Mouse (Mus musculus) stomach, embryonic 14.5 days (tissue): ENCODE measurements around the gene Mllt10. TPM values are rescaled to one million over a fixed set of nuclear protein-coding genes. Genes with fewer than 3 reads are reported as not detected.
A peak's percentile ranks its signal among the peaks of the same experiment; 100 is the strongest.

Experiments
- ATAC-seq: fragments of 200-750 bp; cut with Nextera tagmentation; 2 replicates; pipeline ENCODE4 v1.8.0; 2017; ENCODE audit warnings: low read depth, moderate TSS enrichment; ENCODE audit not compliant: insufficient number of reproducible peaks, insufficient read depth, low FRiP score
- H3K27ac ChIP-seq: fragments of 300-500 bp; sonication (generic); 2 replicates; pipeline ENCODE4 v1.5.1; 2014; ENCODE audit warnings: mild to moderate bottlenecking, low read length, moderate library complexity, mixed read lengths
- H3K27me3 ChIP-seq: fragments of 300-500 bp; sonication (generic); 2 replicates; pipeline ENCODE4 v1.6.1; 2014; ENCODE audit warnings: low read length, control low read depth, mixed read lengths; ENCODE audit not compliant: control insufficient read depth, insufficient read depth
- H3K36me3 ChIP-seq: fragments of 300-500 bp; sonication (generic); 2 replicates; pipeline ENCODE4 v1.6.1; 2014; ENCODE audit warnings: mild to moderate bottlenecking, control low read depth, low read length, moderate library complexity, mixed read lengths; ENCODE audit not compliant: control insufficient read depth, insufficient read depth
- H3K4me1 ChIP-seq: fragments of 300-500 bp; sonication (generic); 2 replicates; pipeline ENCODE4 v1.6.1; 2014; ENCODE audit warnings: low read length, control low read depth, mixed read lengths; ENCODE audit not compliant: control insufficient read depth, insufficient read depth
- H3K4me2 ChIP-seq: fragments of 300-500 bp; sonication (generic); replicated peaks from 2 replicates; pipeline ENCODE4 v1.6.1; 2014; ENCODE audit warnings: low read depth, low read length, control low read depth
- H3K4me3 ChIP-seq: fragments of 300-500 bp; sonication (generic); 2 replicates; pipeline ENCODE4 v1.5.1; 2014; ENCODE audit warnings: low read depth, low read length, control low read depth
- H3K9ac ChIP-seq: fragments of 300-500 bp; sonication (generic); replicated peaks from 2 replicates; pipeline ENCODE4 v1.6.1; 2014; ENCODE audit warnings: low read depth, mild to moderate bottlenecking, control low read depth, low read length, moderate library complexity, mixed read lengths
- H3K9me3 ChIP-seq: fragments of 300-500 bp; sonication (generic); 2 replicates; pipeline ENCODE4 v1.6.1; 2016; ENCODE audit warnings: low read depth, low read length, control low read depth; ENCODE audit not compliant: control insufficient read depth
- WGBS: fragments of 180-500 bp; shearing (Covaris S2); extraction: QIAGEN DNeasy Blood & Tissue Kit; methylation state at CpG from one replicate; pipeline ENCODE4 v1.1.7; 2014; 5-methylcytosine and 5-hydroxymethylcytosine counted together
- polyA plus RNA-seq: library from polyadenylated mRNA; unstranded; fragments of >200 nt; fragmentation: Nextera tagmentation; extraction: Ambion mirVana; gene quantifications from 2 replicates; pipeline ENCODE4 v1.2.1, GENCODE M21; 2014

The Mllt10 gene
- polyA plus RNA-seq, 1 experiment from 2014 or later: 56.9 TPM

DNA sequence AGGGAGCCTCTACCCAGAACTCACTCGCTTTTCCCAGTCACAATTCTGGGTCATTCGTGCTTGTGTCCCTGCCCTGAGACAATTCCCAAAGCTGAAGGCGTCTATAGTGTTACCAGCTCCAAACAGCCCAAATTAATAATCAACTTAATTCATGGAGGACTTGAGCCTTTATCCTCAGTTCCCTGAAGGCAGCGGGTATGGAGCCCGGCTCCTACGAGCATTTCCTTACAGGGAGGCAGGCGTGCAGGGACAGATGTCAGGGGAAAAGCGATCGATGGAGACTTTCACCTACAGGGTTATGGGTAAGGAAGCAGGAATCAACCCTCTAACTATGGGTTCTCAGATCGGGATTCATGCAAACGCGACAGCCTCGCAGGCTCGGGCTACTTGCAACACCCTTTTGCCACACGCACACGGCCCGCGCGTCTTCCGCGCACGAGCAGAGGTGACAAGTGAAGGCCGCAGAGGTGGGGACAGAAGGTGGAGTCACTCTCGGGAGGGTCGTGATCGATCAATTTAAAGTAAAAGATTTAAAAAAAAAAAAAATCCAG lies 23.7 kb upstream of the Mllt10 start:
- Histone ChIP-seq H3K4me3 (peak overlapping the region; percentile 35), H3K9me3 (no peaks in the 10 kb centered on the region), H3K9ac (peak overlapping the region; percentile 77), H3K27ac (peak overlapping the region; percentile 33; the same call in 1 of the 2 replicates), H3K27me3 (no peaks in the 10 kb centered on the region), H3K36me3 (no peaks in the 10 kb centered on the region), H3K4me1 (peaks cover 11% of the 10 kb centered on the region; the same call in 1 of the 2 replicates), H3K4me2 (peak overlapping the region; percentile 96)
- no peak for ATAC-seq
- 12% methylated on average over 26 of the region's 26 CpGs for WGBS

DNA sequence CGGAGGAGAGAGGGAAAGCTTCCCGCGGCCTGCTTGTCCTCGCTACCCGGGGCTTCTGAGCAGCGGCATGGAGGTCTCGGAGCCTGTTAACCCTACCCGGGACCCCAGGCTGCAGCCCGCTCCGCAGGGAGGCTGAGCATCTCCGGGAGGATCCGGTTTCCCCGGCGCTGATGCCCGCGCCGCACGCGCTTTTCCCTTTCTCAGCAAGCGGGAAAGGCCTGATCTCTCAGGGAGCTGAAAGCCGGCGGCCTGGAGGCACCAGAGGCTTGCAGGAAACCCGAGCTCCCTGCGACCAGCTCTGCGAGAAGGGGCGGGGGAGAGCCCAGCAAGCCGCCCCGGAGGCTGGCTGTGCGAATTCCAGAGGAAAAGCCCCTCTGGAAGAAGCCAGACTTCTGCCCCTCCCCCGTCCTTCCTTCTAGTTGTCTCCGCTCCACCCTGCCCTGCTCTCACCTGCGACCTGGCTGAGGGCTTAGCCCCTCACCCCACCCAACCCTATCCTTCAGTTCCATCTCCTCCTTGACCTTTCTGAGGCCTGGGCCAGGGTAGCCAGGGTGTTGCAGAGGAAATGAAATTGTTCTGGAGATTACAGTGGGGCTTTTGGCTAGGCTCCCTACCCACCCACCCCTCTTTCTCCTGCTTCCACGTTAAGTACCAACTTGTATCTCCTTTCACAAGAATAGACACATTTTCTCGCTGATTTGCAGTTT lies 23.1 kb upstream of the Mllt10 start:
- Histone ChIP-seq H3K9me3 (no peaks in the 10 kb centered on the region), H3K9ac (peak overlapping the region; percentile 77), H3K4me3 (peak overlapping the region; percentile 35), H3K27me3 (no peaks in the 10 kb centered on the region), H3K4me1 (peaks cover 11% of the 10 kb centered on the region; the same call in 1 of the 2 replicates), H3K27ac (peak overlapping the region; percentile 33), H3K36me3 (no peaks in the 10 kb centered on the region), H3K4me2 (peak overlapping the region; percentile 96)
- ATAC-seq: no peak
- WGBS: 4% methylated on average over 34 of the region's 34 CpGs

DNA sequence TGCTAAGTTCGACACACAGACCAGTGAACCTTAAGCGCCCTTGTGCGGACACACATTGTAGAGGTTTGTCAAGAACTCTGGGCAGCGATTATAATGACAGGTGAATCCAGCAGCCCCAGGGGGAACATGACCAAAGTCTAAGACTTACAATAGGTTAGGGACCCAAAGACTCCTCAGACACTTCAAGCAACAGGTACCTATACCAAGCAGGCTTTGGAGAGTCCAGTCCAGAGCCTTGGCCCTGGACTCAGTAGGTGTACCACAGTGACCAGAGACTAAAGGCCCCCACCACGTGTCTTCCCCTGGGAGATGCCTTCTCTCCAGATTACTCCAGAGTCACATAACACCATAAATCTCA lies 22.5 kb upstream of the Mllt10 start:
- no peak overlapping the region for H3K27ac ChIP-seq
- H3K27me3 ChIP-seq: no peaks in the 10 kb centered on the region
- H3K4me3 ChIP-seq: no peak overlapping the region
- H3K9ac ChIP-seq: no peak overlapping the region
- no peaks in the 10 kb centered on the region for H3K36me3 ChIP-seq
- H3K4me1 ChIP-seq: peaks cover 11% of the 10 kb centered on the region; the same call in 1 of the 2 replicates
- WGBS: 69% methylated on average over 5 of the region's 5 CpGs
- no peak overlapping the region for H3K4me2 ChIP-seq
- no peaks in the 10 kb centered on the region for H3K9me3 ChIP-seq
- ATAC-seq: no peak

DNA sequence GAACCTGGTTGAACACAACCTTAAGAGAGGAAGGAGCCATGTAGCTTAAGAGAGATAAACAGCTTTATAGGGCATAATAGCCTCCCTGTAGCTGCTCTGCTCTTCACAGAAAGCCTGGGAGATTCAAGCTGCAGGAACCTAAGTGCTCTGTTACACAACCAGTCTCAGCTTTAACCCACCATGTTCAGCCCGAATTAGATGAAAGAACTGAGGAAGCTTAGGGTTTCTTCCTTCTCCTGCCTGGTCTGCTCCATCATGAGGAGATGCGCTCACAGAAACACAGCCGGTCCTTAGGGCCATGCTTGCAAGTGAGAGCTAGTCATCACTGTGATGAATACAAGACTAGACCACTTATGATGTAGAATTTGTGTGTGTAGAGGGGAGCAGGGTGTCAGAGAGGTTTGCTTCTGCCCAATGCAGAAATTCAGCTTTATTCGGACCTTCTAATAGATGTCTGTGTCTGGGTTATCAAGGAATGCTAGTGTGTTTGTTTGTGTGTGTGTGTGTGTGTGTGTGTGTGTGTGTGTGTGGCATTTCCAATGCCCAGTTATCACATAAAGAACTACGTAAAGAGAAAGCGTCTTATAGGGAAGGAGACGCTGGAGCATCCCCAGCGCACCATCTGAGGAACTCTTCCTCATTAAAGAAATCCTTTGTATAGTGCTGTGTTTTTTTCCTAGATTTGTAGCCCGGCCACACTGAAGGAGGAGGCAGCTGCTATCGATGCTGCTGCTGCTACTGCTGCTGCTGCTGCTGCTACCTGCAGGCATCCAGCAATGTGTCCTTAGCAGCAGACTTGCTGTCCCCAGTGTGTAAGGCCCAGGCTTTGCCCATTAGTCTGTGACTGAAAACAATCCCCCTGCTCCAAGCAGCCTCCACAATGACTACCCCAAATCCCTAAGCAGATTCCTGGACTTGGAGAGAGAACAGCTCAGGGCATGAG lies 21.6 kb upstream of the Mllt10 start:
- Histone ChIP-seq H3K4me1 (peaks cover 11% of the 10 kb centered on the region; the same call in 1 of the 2 replicates), H3K9me3 (no peaks in the 10 kb centered on the region), H3K36me3 (no peaks in the 10 kb centered on the region), H3K27ac (no peak overlapping the region), H3K4me3 (no peak overlapping the region), H3K9ac (no peak overlapping the region), H3K27me3 (no peaks in the 10 kb centered on the region), H3K4me2 (no peak overlapping the region)
- 70% methylated on average over 10 of the region's 10 CpGs for WGBS
- ATAC-seq: no peak

DNA sequence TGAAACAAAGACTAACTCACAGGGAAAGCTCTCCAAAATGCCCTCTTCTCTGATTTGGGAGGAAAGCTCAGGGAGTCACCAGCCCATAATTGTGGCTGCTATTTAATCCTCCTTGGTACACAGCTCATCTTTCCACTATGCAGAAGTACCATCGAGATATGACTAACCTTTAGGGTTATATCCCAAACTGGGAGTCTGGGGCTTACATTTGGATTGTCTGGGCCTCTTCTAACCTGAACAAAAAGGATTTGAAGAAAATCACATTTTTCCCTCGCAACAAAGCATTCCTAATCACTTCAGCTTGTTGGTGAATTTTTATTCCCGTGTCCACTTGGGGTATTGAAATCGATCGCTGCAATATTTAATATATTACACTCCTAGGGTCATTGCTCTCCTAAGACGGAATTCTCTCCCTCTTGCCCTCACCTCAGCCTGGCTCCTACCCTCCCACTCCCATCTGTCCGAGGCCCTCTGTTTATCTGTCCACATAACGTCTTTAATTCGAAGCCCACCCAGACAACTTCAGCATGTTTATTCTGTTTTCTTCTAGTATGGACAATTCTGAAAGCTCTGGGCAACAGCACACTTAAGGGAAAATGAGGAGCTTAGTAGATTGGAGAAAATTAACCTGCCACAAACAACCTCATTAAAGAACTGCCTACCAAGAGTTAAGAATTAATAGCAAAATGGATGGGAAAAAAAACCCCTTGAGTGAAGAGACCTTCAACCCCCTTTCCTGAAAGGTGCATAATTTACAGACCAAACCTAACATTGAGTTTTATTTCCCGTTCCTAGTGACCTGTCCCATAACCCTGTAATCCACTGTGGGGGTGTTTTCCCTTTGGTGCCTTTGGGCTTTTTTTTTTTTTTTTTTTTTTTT lies 20.4 kb upstream of the Mllt10 start:
- H3K36me3 ChIP-seq: no peaks in the 10 kb centered on the region
- H3K27ac ChIP-seq: no peak overlapping the region
- H3K9ac ChIP-seq: no peak overlapping the region
- no peaks in the 10 kb centered on the region for H3K27me3 ChIP-seq
- H3K9me3 ChIP-seq: no peaks in the 10 kb centered on the region
- no peak overlapping the region for H3K4me3 ChIP-seq
- peaks cover 13% of the 10 kb centered on the region for H3K4me1 ChIP-seq
- no peak for ATAC-seq
- H3K4me2 ChIP-seq: no peak overlapping the region
- WGBS: 67% methylated on average over 10 of the region's 10 CpGs

DNA sequence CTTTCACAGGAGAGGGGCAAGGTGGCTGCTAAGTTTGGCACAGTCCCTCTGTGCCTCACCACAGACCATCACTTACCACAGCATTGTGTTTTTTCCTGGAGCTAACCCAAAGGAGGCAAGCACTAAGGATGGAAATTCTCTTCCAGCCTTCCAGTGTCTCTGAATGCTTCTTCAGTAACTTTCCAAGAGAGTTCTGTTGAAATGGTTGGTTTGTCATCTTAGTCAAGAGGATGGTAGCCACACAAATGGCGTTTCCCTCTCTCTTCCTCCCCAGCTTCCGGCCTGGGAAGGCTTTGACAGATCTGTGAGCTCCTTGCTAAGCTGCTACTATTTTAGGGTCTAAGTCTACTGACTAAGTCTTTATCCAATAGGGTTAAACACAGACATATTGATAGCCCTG lies 17.5 kb upstream of the Mllt10 start, which contains the start of gene A930004D18Rik:
TSS of gene A930004D18Rik (minus strand) at position 247 of the 400 bp plus-strand sequence.
- WGBS: 68% methylated on average over 2 of the region's 2 CpGs
- no peaks in the 10 kb centered on the region for H3K27me3 ChIP-seq
- H3K9me3 ChIP-seq: no peaks in the 10 kb centered on the region
- no peak within 1 kb of the TSS for H3K9ac ChIP-seq
- no peaks in the 10 kb centered on the region for H3K36me3 ChIP-seq
- no peak within 1 kb of the TSS for H3K4me3 ChIP-seq
- peaks cover 24% of the 10 kb centered on the region for H3K4me1 ChIP-seq
- no peak for ATAC-seq
- no peak within 1 kb of the TSS for H3K4me2 ChIP-seq
- no peak within 1 kb of the TSS for H3K27ac ChIP-seq

DNA sequence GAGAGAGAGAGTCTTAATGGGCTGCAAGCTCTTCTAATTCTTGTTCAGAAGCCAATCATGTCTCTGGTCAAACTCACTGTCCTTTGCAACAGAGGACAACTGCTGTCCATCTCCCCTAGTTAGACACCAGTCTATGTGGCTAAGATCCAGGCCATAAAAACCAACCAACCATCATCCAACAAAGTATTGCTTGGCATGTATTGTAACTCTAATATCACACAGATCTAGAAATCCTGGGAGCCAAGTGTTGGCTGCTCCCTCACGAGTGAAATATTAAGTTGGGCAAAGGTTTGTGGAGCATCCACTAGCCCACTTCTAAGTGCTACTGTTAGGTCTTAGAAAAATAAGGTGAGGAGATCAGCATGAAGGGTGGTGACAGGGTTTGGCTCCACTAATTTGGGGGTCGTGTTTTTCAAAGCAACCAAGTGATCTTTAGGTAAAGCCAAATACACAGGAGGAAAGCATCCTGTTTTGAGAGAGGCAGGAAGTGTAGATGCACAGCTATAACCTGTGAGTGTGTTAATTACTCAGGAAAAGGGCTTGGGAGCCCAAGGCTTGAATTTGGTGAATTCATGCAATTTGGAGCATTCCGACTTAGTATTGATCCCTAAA lies 16.8 kb upstream of the Mllt10 start:
- Histone ChIP-seq H3K4me1 (peaks cover 30% of the 10 kb centered on the region), H3K36me3 (no peaks in the 10 kb centered on the region), H3K4me2 (no peak overlapping the region), H3K27me3 (no peaks in the 10 kb centered on the region), H3K4me3 (no peak overlapping the region), H3K27ac (no peak overlapping the region), H3K9ac (no peak overlapping the region), H3K9me3 (no peaks in the 10 kb centered on the region)
- WGBS: 69% methylated on average over 3 of the region's 3 CpGs
- ATAC-seq: no peak
